Mouse (Mus musculus): Measurements from ENCODE around the gene Cplx3. TPM values are rescaled to one million over a fixed set of nuclear protein-coding genes. Genes with fewer than 3 reads are reported as not detected.

Gene Cplx3
- total and polyA plus RNA-seq, 3 experiments = 0.09 TPM; not detected in 2

GRCm38 (mm10) chr9:57562896-57563372 is 43.1 kb downstream of the Cplx3 start (continued):
- TF ChIP-seq ZNF384 (IDR thresholded peaks at IDR 0.05; ENCODE audit: low read depth, low read length) (no peak), BHLHE40 (IDR thresholded peaks at IDR 0.05; ENCODE audit: low read depth, low read length) (no peak), USF2 (conservative IDR thresholded peaks at IDR 0.05; ENCODE audit: low read depth, low read length) (no peak), ZKSCAN1 (IDR thresholded peaks at IDR 0.05; ENCODE audit: borderline replicate concordance, low read depth, low read length) (no peak), ZC3H11A (IDR thresholded peaks at IDR 0.05; ENCODE audit: low read depth, low read length) (no peak), PAX5 (IDR thresholded peaks at IDR 0.05; ENCODE audit: low read length) (no peak), IRF4 (IDR thresholded peaks at IDR 0.05; ENCODE audit: low read depth, low read length) (peak; percentile 63), JUN (IDR thresholded peaks at IDR 0.05; ENCODE audit: insufficient read depth, low read depth, low read length) (no peak), EP300 (IDR thresholded peaks at IDR 0.05; ENCODE audit: low read length) (peak; percentile 64), ETS1 (conservative IDR thresholded peaks at IDR 0.05; ENCODE audit: low read depth, low read length) (0 out of 2 replicates have a peak, but pooled peaks have one; percentile 16), MAX (IDR thresholded peaks at IDR 0.05; ENCODE audit: low read length) (no peak), HCFC1 (IDR thresholded peaks at IDR 0.05; ENCODE audit: low read depth, low read length) (no peak)

- Histone ChIP-seq H3K4me1 (ENCODE audit: control insufficient read depth in 1 of 2, insufficient read depth in 2 of 2) (peaks cover 20 to 81% of the 10 kb centered on the region in 2 experiments), H3K27ac (ENCODE audit: insufficient read depth, low read depth) (peak overlapping the region; percentile 54), H3K4me2 (ENCODE audit: insufficient read depth, low read depth, poor library complexity, severe bottlenecking) (peak overlapping the region; percentile 88), H3K9me3 (replicated peaks; ENCODE audit: low read length) (no peaks in the 10 kb centered on the region), H3K27me3 (replicated peaks) (no peaks in the 10 kb centered on the region), H3K9ac (ENCODE audit: insufficient read depth, low read depth) (peak overlapping the region; percentile 42), H3K4me3 (replicated peaks in 1 of 3; ENCODE audit: low read depth in 2 of 3, low read length in 2 of 3, poor library complexity in 1 of 3) (peak overlapping the region; percentile 65 to 96 (median 72)), H3K79me2 (replicated peaks; ENCODE audit: control insufficient read depth, extremely low read depth, insufficient read depth, poor library complexity, severe bottlenecking) (peaks cover 54% of the 10 kb centered on the region), H3K36me3 (replicated peaks in 1 of 2; ENCODE audit: control insufficient read depth in 1 of 2, insufficient read depth in 1 of 2, low read length in 1 of 2) (peaks cover 3 to 16% of the 10 kb centered on the region in 2 experiments)
- in situ Hi-C loops (cut with MboI; ENCODE audit: low pct_ligation_motif_present, low pct_unique_long_range_greater_than_20kb, low sequenced_read_pairs) (no loop called here), dilution Hi-C loops (cut with MboI; ENCODE audit: extremely low pct_ligation_motif_present, extremely low pct_unique_long_range_greater_than_20kb, low sequenced_read_pairs) (no loop called here)
- TF ChIP-seq HCFC1 (IDR thresholded peaks at IDR 0.05; ENCODE audit: low read depth, low read length) = no peak
- TF ChIP-seq POLR2A (IDR thresholded peaks at IDR 0.05; ENCODE audit: low read depth, low read length) = no peak
- TF ChIP-seq IRF4 (IDR thresholded peaks at IDR 0.05; ENCODE audit: low read depth, low read length) = peak; percentile 47
- TF ChIP-seq MXI1 (IDR thresholded peaks at IDR 0.05; ENCODE audit: low read depth, low read length) = 0 out of 2 replicates have a peak, but pooled peaks have one; percentile 47
- TF ChIP-seq TBP (conservative IDR thresholded peaks at IDR 0.05; ENCODE audit: low read depth, low read length) = 0 out of 2 replicates have a peak, but pooled peaks have one; percentile 34
- TF ChIP-seq USF2 (conservative IDR thresholded peaks at IDR 0.05; ENCODE audit: low read depth, low read length) = no peak
- peak; percentile 65; the same call in 1 of the 2 replicates for TF ChIP-seq MAX (IDR thresholded peaks at IDR 0.05; ENCODE audit: low read length)
- peak; percentile 50; the same call in 1 of the 2 replicates for TF ChIP-seq MYC (IDR thresholded peaks at IDR 0.05; ENCODE audit: low read depth, low read length)
- peak; percentile 49; the same call in 1 of the 2 replicates for TF ChIP-seq EP300 (IDR thresholded peaks at IDR 0.05; ENCODE audit: low read length)
- peak; percentile 37 for TF ChIP-seq TCF12 (IDR thresholded peaks at IDR 0.05; ENCODE audit: low read depth, low read length)
- peak; percentile 77 for DNase-seq (ENCODE audit: extremely low read depth)
Observed at GRCm38 (mm10) chr9:57561711-57562099, 44.4 kb downstream of the Cplx3 start.
